Mouse (Mus musculus): ENCODE data around the gene Gna15. TPM values are rescaled to one million over a fixed set of nuclear protein-coding genes. Genes with fewer than 3 reads are reported as not detected.

Gene Gna15
- total and polyA plus RNA-seq, 3 experiments, result 23.0 to 142 (median 33.0) TPM

GRCm38 (mm10) chr10:81513798-81514197, 10.2 kb downstream of the Gna15 start:
- Histone ChIP-seq H3K4me3 (ENCODE audit: control insufficient read depth in 1 of 2, insufficient read depth in 1 of 2, low read depth in 2 of 2, low read length in 2 of 2) (no peak overlapping the region), H3K27ac (ENCODE audit: control insufficient read depth, low read depth, low read length) (no peak overlapping the region), H3K4me1 (ENCODE audit: control insufficient read depth in 1 of 2, insufficient read depth in 2 of 2, low read length in 2 of 2) (peaks cover 6 to 18% of the 10 kb centered on the region in 2 experiments), H3K9me3 (replicated peaks; ENCODE audit: insufficient read depth, low read length) (no peaks in the 10 kb centered on the region), H3K27me3 (ENCODE audit: control insufficient read depth in 1 of 2, insufficient read depth in 2 of 2, low read length in 2 of 2) (no peaks in the 10 kb centered on the region), H3K79me2 (ENCODE audit: control insufficient read depth, insufficient read depth, low read length, poor library complexity) (no peaks in the 10 kb centered on the region; the same call in 1 of the 2 replicates), H3K9ac (ENCODE audit: control insufficient read depth, low read depth, low read length, poor library complexity, severe bottlenecking) (no peak overlapping the region), H3K36me3 (ENCODE audit: control insufficient read depth in 1 of 2, insufficient read depth in 2 of 2, low read length in 2 of 2) (peaks cover 0 to 14% of the 10 kb centered on the region in 2 experiments; a peak in 2 of 4 replicates)
- no peak for TF ChIP-seq E2F4 (IDR thresholded peaks at IDR 0.05; ENCODE audit: borderline replicate concordance, low read depth, low read length)
- TF ChIP-seq CTCF (IDR thresholded peaks at IDR 0.05 in 2 of 3, conservative IDR thresholded peaks at IDR 0.05 in 1 of 3; ENCODE audit: control insufficient read depth in 1 of 3, insufficient read depth in 1 of 3, low read depth in 2 of 3, low read length in 3 of 3, poor library complexity in 1 of 3, severe bottlenecking in 1 of 3), result peak; percentile 38 to 44 (median 43)
- no peak for TF ChIP-seq EP300 (IDR thresholded peaks at IDR 0.05; ENCODE audit: low read depth in 1 of 2, low read length in 2 of 2)
- TF ChIP-seq NRF1 (IDR thresholded peaks at IDR 0.05; ENCODE audit: insufficient read depth, low read depth, low read length, poor library complexity, severe bottlenecking), result no peak
- TF ChIP-seq RAD21 (IDR thresholded peaks at IDR 0.05; ENCODE audit: low read depth, low read length), result peak; percentile 1; the same call in 1 of the 2 replicates
- no peak for TF ChIP-seq TCF12 (IDR thresholded peaks at IDR 0.05; ENCODE audit: low read depth, low read length)
- TF ChIP-seq TBP (IDR thresholded peaks at IDR 0.05; ENCODE audit: low read depth, low read length), result no peak
- no peak for TF ChIP-seq CHD2 (IDR thresholded peaks at IDR 0.05; ENCODE audit: low read length)
- no peak for TF ChIP-seq ETS1 (IDR thresholded peaks at IDR 0.05; ENCODE audit: low read depth, low read length)
- TF ChIP-seq USF2 (IDR thresholded peaks at IDR 0.05; ENCODE audit: borderline replicate concordance in 1 of 2, insufficient read depth in 1 of 2, low read depth in 1 of 2, low read length in 2 of 2), result no peak
- TF ChIP-seq SIN3A (IDR thresholded peaks at IDR 0.05; ENCODE audit: low read length), result no peak
- no peak for TF ChIP-seq ZKSCAN1 (IDR thresholded peaks at IDR 0.05; ENCODE audit: low read depth, low read length)
- no peak for TF ChIP-seq ZC3H11A (IDR thresholded peaks at IDR 0.05; ENCODE audit: low read depth, low read length)
- no peak for TF ChIP-seq MEF2A (IDR thresholded peaks at IDR 0.05; ENCODE audit: extremely low read depth, insufficient replicate concordance, low read depth, low read length, poor library complexity, severe bottlenecking)
- no peak for TF ChIP-seq MYB (IDR thresholded peaks at IDR 0.05; ENCODE audit: low read depth, low read length)
- TF ChIP-seq JUND (IDR thresholded peaks at IDR 0.05; ENCODE audit: low read depth, low read length), result no peak
- TF ChIP-seq HCFC1 (IDR thresholded peaks at IDR 0.05; ENCODE audit: low read depth, low read length), result no peak
- no peak for TF ChIP-seq ZMIZ1 (IDR thresholded peaks at IDR 0.05; ENCODE audit: low read depth, low read length)
- DNase-seq (ENCODE audit: low read depth, low spot score), result no peak

- Histone ChIP-seq H3K9ac (ENCODE audit: control insufficient read depth, low read depth, low read length, poor library complexity, severe bottlenecking) (no peak overlapping the region), H3K36me3 (ENCODE audit: control insufficient read depth in 1 of 2, insufficient read depth in 2 of 2, low read length in 2 of 2) (no peaks in the 10 kb centered on the region; a peak in 1 of 4 replicates), H3K27ac (ENCODE audit: control insufficient read depth, low read depth, low read length) (no peak overlapping the region), H3K4me3 (ENCODE audit: control insufficient read depth in 1 of 2, insufficient read depth in 1 of 2, low read depth in 2 of 2, low read length in 2 of 2) (no peak overlapping the region), H3K27me3 (ENCODE audit: control insufficient read depth in 1 of 2, insufficient read depth in 2 of 2, low read length in 2 of 2) (no peaks in the 10 kb centered on the region), H3K79me2 (ENCODE audit: control insufficient read depth, insufficient read depth, low read length, poor library complexity) (no peaks in the 10 kb centered on the region), H3K4me1 (ENCODE audit: control insufficient read depth in 1 of 2, insufficient read depth in 2 of 2, low read length in 2 of 2) (no peaks in the 10 kb centered on the region), H3K9me3 (replicated peaks; ENCODE audit: insufficient read depth, low read length) (no peaks in the 10 kb centered on the region)
- TF ChIP-seq CTCF (IDR thresholded peaks at IDR 0.05 in 2 of 3, conservative IDR thresholded peaks at IDR 0.05 in 1 of 3; ENCODE audit: control insufficient read depth in 1 of 3, insufficient read depth in 1 of 3, low read depth in 2 of 3, low read length in 3 of 3, poor library complexity in 1 of 3, severe bottlenecking in 1 of 3) (no peak), E2F4 (IDR thresholded peaks at IDR 0.05; ENCODE audit: borderline replicate concordance, low read depth, low read length) (no peak), SMC3 (IDR thresholded peaks at IDR 0.05; ENCODE audit: low read depth, low read length) (no peak), TBP (IDR thresholded peaks at IDR 0.05; ENCODE audit: low read depth, low read length) (no peak), MAZ (IDR thresholded peaks at IDR 0.05; ENCODE audit: low read depth, low read length) (no peak), HCFC1 (IDR thresholded peaks at IDR 0.05; ENCODE audit: low read depth, low read length) (no peak), UBTF (IDR thresholded peaks at IDR 0.05; ENCODE audit: borderline replicate concordance, insufficient read depth, low read depth, low read length) (no peak), GATA1 (IDR thresholded peaks at IDR 0.05; ENCODE audit: low read depth, low read length) (no peak), POLR2AphosphoS2 (IDR thresholded peaks at IDR 0.05; ENCODE audit: low read length) (no peak), ZC3H11A (IDR thresholded peaks at IDR 0.05; ENCODE audit: low read depth, low read length) (no peak), USF1 (IDR thresholded peaks at IDR 0.05; ENCODE audit: low read depth, low read length) (no peak), SIN3A (IDR thresholded peaks at IDR 0.05; ENCODE audit: low read length) (no peak), RCOR1 (IDR thresholded peaks at IDR 0.05; ENCODE audit: low read depth, low read length) (no peak), ELF1 (IDR thresholded peaks at IDR 0.05; ENCODE audit: low read depth, low read length) (no peak), JUND (IDR thresholded peaks at IDR 0.05; ENCODE audit: low read depth, low read length) (no peak)
- no peak for DNase-seq (ENCODE audit: low read depth, low spot score)
These were observed 13.7 kb downstream of the Gna15 start for GRCm38 (mm10) chr10:81510246-81510810.

Measured in MEL (cell line).